Mouse (Mus musculus): Measurements from ENCODE around the gene Xrn2. TPM values are rescaled to one million over a fixed set of nuclear protein-coding genes. Genes with fewer than 3 reads are reported as not detected.

Xrn2 gene
- polyA plus RNA-seq, 1 experiment = 0.28 TPM

GRCm38 (mm10) chr2:147033065-147033464 lies 20.3 kb downstream of the Xrn2 start:
- Histone ChIP-seq H3K4me3 (replicated peaks) (no peak overlapping the region), H3K4me1 (ENCODE audit: control insufficient read depth) (no peaks in the 10 kb centered on the region), H3K36me3 (ENCODE audit: control insufficient read depth) (peaks cover 68% of the 10 kb centered on the region), H3K27me3 (ENCODE audit: control insufficient read depth) (no peaks in the 10 kb centered on the region), H3K9me3 (ENCODE audit: control insufficient read depth, low read length) (no peaks in the 10 kb centered on the region)
- TF ChIP-seq TAL1 (IDR thresholded peaks at IDR 0.05; ENCODE audit: low read length) (no peak), GATA1 (IDR thresholded peaks at IDR 0.05; ENCODE audit: low read length) (no peak)

DNA sequence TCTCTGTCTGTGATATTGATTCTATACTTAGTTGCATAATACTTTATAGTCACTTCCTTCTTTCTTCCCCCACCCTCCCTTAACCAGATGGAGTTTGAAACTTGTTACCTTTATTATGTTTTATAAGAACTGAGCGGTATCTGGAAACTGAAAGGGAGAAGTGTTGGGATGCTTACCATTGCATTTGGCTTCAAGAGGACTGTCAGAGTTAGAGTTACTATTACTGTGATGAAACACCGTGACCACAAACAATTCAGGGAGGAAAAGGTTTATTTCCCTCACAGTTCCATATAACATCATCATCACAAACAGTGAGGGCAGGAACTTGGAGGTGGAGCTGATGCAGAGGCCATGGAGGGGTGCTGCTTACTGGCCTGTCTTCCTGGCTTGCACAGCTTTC lies 23.1 kb downstream of the Xrn2 start:
- Histone ChIP-seq H3K4me3 (replicated peaks) (no peak overlapping the region), H3K4me1 (ENCODE audit: control insufficient read depth) (no peaks in the 10 kb centered on the region), H3K27me3 (ENCODE audit: control insufficient read depth) (no peaks in the 10 kb centered on the region), H3K36me3 (ENCODE audit: control insufficient read depth) (peaks cover 52% of the 10 kb centered on the region), H3K9me3 (ENCODE audit: control insufficient read depth, low read length) (no peaks in the 10 kb centered on the region)
- TF ChIP-seq TAL1 (IDR thresholded peaks at IDR 0.05; ENCODE audit: low read length) (no peak), GATA1 (IDR thresholded peaks at IDR 0.05; ENCODE audit: low read length) (no peak)

- H3K36me3 ChIP-seq (ENCODE audit: control insufficient read depth) = peaks cover 64% of the 10 kb centered on the region
- TF ChIP-seq TAL1 (IDR thresholded peaks at IDR 0.05; ENCODE audit: low read length) (no peak), GATA1 (IDR thresholded peaks at IDR 0.05; ENCODE audit: low read length) (no peak)
- H3K27me3 ChIP-seq (ENCODE audit: control insufficient read depth) = no peaks in the 10 kb centered on the region
- no peaks in the 10 kb centered on the region for H3K4me1 ChIP-seq (ENCODE audit: control insufficient read depth)
- H3K4me3 ChIP-seq (replicated peaks) = no peak overlapping the region
- H3K9me3 ChIP-seq (ENCODE audit: control insufficient read depth, low read length) = no peaks in the 10 kb centered on the region
These were observed 34.3 kb downstream of the Xrn2 start for GRCm38 (mm10) chr2:147047051-147047450.

DNA sequence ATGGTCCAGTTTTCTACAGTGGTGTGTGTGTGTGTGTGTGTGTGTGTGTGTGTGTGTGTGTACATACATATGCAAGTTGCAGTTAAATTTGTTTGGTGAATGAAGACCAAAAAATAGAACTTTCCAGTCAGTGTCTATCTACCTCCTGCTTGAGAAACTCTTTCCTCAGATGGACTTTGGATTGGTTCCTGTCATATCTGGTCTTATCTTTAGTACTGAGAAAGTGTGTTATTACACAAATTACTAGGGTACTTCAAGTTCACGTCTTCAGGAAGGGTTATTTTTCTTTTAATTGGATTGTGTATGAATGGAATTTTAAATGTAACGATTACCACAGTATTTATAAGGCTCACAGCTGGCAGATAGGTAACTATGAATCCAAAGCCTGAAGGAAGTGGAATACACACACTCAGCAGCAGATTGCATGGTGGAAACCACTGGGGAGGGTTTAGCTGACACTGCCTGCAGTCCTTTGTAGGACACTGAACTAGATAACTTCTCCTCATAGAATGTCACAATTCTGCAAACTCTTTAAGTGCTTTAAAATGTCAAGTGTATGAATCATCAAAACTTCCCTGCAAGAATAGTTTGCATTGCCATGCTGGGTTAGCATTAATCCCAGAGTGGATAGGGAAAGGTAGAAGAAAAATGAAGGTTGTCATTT lies 40.6 kb downstream of the Xrn2 start:
- H3K27me3 ChIP-seq (ENCODE audit: control insufficient read depth) = no peaks in the 10 kb centered on the region
- H3K4me3 ChIP-seq (replicated peaks) = no peak overlapping the region
- no peaks in the 10 kb centered on the region for H3K9me3 ChIP-seq (ENCODE audit: control insufficient read depth, low read length)
- TF ChIP-seq GATA1 (IDR thresholded peaks at IDR 0.05; ENCODE audit: low read length) (no peak), TAL1 (IDR thresholded peaks at IDR 0.05; ENCODE audit: low read length) (no peak)
- H3K4me1 ChIP-seq (ENCODE audit: control insufficient read depth) = no peaks in the 10 kb centered on the region
- peaks cover 57% of the 10 kb centered on the region for H3K36me3 ChIP-seq (ENCODE audit: control insufficient read depth)

DNA sequence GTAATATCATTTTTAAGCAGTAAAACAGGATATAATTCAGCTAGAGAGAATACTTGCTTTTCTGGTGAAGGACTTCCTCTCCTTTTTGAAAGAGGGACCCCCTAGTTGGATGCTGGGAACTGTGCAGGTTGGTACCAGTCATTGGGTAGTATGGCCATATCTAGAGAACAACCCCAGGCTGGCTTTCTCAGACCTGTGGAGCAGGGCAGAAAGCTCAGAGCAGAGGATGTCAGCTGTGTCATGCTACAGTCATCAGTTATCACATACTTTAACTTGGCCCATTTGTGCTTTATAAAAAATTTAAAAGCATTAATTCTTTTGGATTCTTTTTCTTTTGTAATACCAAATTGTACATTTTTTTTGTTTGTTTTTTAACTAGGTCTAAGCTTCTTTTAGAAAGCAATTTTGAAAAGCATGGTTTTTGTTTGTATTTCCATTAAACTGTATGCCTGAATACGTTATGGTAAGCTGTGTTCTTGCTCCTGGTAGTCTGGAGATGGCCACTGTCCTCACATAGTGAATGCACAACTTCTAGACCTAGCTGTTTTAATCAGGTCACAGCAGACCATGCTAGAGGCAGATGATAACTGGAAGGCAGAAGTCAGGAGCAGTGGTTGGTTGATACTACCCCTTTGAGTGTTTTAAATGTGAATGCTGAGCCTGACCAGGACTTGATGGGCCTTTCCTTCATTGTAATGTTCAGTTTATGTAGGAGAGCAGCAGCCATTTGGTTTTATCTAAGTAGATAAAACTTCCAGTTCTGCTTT lies 54.9 kb downstream of the Xrn2 start:
- H3K36me3 ChIP-seq (ENCODE audit: control insufficient read depth) = peaks cover 38% of the 10 kb centered on the region
- no peak overlapping the region for H3K4me3 ChIP-seq (replicated peaks)
- peaks cover 3% of the 10 kb centered on the region for H3K4me1 ChIP-seq (ENCODE audit: control insufficient read depth)

GRCm38 (mm10) chr2:147069077-147069476 lies 56.3 kb downstream of the Xrn2 start:
- no peaks in the 10 kb centered on the region for H3K9me3 ChIP-seq (ENCODE audit: control insufficient read depth, low read length)
- peaks cover 3% of the 10 kb centered on the region for H3K4me1 ChIP-seq (ENCODE audit: control insufficient read depth)
- TF ChIP-seq GATA1 (IDR thresholded peaks at IDR 0.05; ENCODE audit: low read length) (no peak), TAL1 (IDR thresholded peaks at IDR 0.05; ENCODE audit: low read length) (no peak)
- H3K4me3 ChIP-seq (replicated peaks) = no peak overlapping the region
- H3K27me3 ChIP-seq (ENCODE audit: control insufficient read depth) = no peaks in the 10 kb centered on the region
- H3K36me3 ChIP-seq (ENCODE audit: control insufficient read depth) = peaks cover 35% of the 10 kb centered on the region

More for the DNA sequence above, 54.9 kb downstream of the Xrn2 start:
- Histone ChIP-seq H3K27me3 (ENCODE audit: control insufficient read depth) (no peaks in the 10 kb centered on the region), H3K9me3 (ENCODE audit: control insufficient read depth, low read length) (no peaks in the 10 kb centered on the region)
- no peak for TF ChIP-seq GATA1 (IDR thresholded peaks at IDR 0.05; ENCODE audit: low read length)
- no peak for TF ChIP-seq TAL1 (IDR thresholded peaks at IDR 0.05; ENCODE audit: low read length)

- peaks cover 32% of the 10 kb centered on the region for H3K36me3 ChIP-seq (ENCODE audit: control insufficient read depth)
These were observed 57.5 kb downstream of the Xrn2 start for GRCm38 (mm10) chr2:147070305-147070704.

DNA sequence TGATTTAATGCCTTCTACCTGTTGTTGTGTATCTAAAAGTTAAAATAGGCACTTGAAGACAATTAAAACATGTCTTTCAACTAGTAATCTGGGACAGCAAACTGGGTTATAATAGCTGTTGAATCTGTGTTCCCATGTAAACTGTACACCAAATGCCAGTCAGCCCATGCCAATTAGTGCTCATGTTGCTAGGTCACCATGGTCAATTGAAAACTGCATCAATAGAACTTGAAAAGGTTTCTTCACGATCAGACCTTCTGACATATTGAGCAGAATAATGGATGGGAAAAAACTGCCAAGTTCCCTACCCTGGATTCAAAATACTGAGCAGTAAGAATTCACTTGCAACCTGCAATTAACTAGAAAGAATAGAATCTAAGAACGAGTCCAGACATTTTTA lies 61.2 kb downstream of the Xrn2 start:
- Histone ChIP-seq H3K27me3 (ENCODE audit: control insufficient read depth) (no peaks in the 10 kb centered on the region), H3K9me3 (ENCODE audit: control insufficient read depth, low read length) (no peaks in the 10 kb centered on the region), H3K4me1 (ENCODE audit: control insufficient read depth) (no peaks in the 10 kb centered on the region), H3K4me3 (replicated peaks) (no peak overlapping the region), H3K36me3 (ENCODE audit: control insufficient read depth) (peaks cover 33% of the 10 kb centered on the region)
- TF ChIP-seq GATA1 (IDR thresholded peaks at IDR 0.05; ENCODE audit: low read length) (no peak), TAL1 (IDR thresholded peaks at IDR 0.05; ENCODE audit: low read length) (no peak)

More at GRCm38 (mm10) chr2:147070305-147070704, 57.5 kb downstream of the Xrn2 start:
- H3K4me3 ChIP-seq (replicated peaks) = no peak overlapping the region
- TF ChIP-seq TAL1 (IDR thresholded peaks at IDR 0.05; ENCODE audit: low read length) (no peak), GATA1 (IDR thresholded peaks at IDR 0.05; ENCODE audit: low read length) (no peak)
- no peaks in the 10 kb centered on the region for H3K27me3 ChIP-seq (ENCODE audit: control insufficient read depth)
- H3K4me1 ChIP-seq (ENCODE audit: control insufficient read depth) = peaks cover 3% of the 10 kb centered on the region
- no peaks in the 10 kb centered on the region for H3K9me3 ChIP-seq (ENCODE audit: control insufficient read depth, low read length)

- TF ChIP-seq GATA1 (IDR thresholded peaks at IDR 0.05; ENCODE audit: low read length) (no peak), TAL1 (IDR thresholded peaks at IDR 0.05; ENCODE audit: low read length) (no peak)
- Histone ChIP-seq H3K36me3 (ENCODE audit: control insufficient read depth) (peaks cover 29% of the 10 kb centered on the region), H3K4me3 (replicated peaks) (no peak overlapping the region), H3K9me3 (ENCODE audit: control insufficient read depth, low read length) (no peaks in the 10 kb centered on the region), H3K4me1 (ENCODE audit: control insufficient read depth) (no peaks in the 10 kb centered on the region), H3K27me3 (ENCODE audit: control insufficient read depth) (peaks cover under 1% of the 10 kb centered on the region)
These were observed 61.6 kb downstream of the Xrn2 start for GRCm38 (mm10) chr2:147074399-147074798.
